Mouse (Mus musculus) induced T-regulatory cell, adult 2 months (primary cell): ENCODE data around the gene Nebl.

Source experiments
- DNase-seq: peaks from one replicate; pipeline ENCODE4 v3.0.0-alpha.2; 2012; ENCODE audit warnings: low read depth

Gene Nebl

GRCm38 (mm10) chr2:17638631-17639030 lies 92.6 kb downstream of the Nebl start:
- DNase-seq: no peak

GRCm38 (mm10) chr2:17623931-17624330 lies 107.3 kb downstream of the Nebl start:
- no peak for DNase-seq

- DNase-seq: no peak
Observed at GRCm38 (mm10) chr2:17610259-17610658, 121.0 kb downstream of the Nebl start.

GRCm38 (mm10) chr2:17603573-17603972 lies 127.7 kb downstream of the Nebl start:
- no peak for DNase-seq

GRCm38 (mm10) chr2:17600652-17601051 lies 130.6 kb downstream of the Nebl start:
- DNase-seq: no peak

- DNase-seq: no peak
Observed at GRCm38 (mm10) chr2:17599860-17600259, 131.4 kb downstream of the Nebl start.

- no peak for DNase-seq
Observed at GRCm38 (mm10) chr2:17597932-17598331, 133.3 kb downstream of the Nebl start.

GRCm38 (mm10) chr2:17589669-17590068 lies 141.6 kb downstream of the Nebl start:
- no peak for DNase-seq

- DNase-seq: no peak
Observed at GRCm38 (mm10) chr2:17585329-17585992, 145.8 kb downstream of the Nebl start.

- DNase-seq: no peak
Observed at GRCm38 (mm10) chr2:17575648-17576047, 155.6 kb downstream of the Nebl start.

- DNase-seq: no peak
Observed at GRCm38 (mm10) chr2:17571716-17572115, 159.5 kb downstream of the Nebl start.

GRCm38 (mm10) chr2:17558889-17559742 lies 172.1 kb downstream of the Nebl start:
- no peak for DNase-seq

GRCm38 (mm10) chr2:17549895-17550558 lies 181.2 kb downstream of the Nebl start:
- DNase-seq: no peak

GRCm38 (mm10) chr2:17546354-17546948 lies 184.8 kb downstream of the Nebl start:
- DNase-seq: no peak

- DNase-seq: no peak
Observed at GRCm38 (mm10) chr2:17539737-17540136, 191.5 kb downstream of the Nebl start.

GRCm38 (mm10) chr2:17538493-17538892 lies 192.8 kb downstream of the Nebl start:
- no peak for DNase-seq

- no peak for DNase-seq
Observed at GRCm38 (mm10) chr2:17531355-17532105, 199.7 kb downstream of the Nebl start.

GRCm38 (mm10) chr2:17525739-17526526 lies 205.3 kb downstream of the Nebl start:
- DNase-seq: no peak

GRCm38 (mm10) chr2:17525211-17525610 lies 206.1 kb downstream of the Nebl start:
- no peak for DNase-seq

GRCm38 (mm10) chr2:17524205-17524978 lies 206.9 kb downstream of the Nebl start:
- no peak for DNase-seq
